Mouse (Mus musculus): ENCODE results near the gene Nipa1. TPM values are rescaled to one million over a fixed set of nuclear protein-coding genes. Genes with fewer than 3 reads are reported as not detected.
"Not testable (repeated sequence)": the region's sequence is repeated elsewhere in the genome, so short reads cannot be mapped to it uniquely, and the experiment has no call there.

Nipa1 gene
- total and polyA plus RNA-seq, 2 experiments = 0.98 to 2.9 TPM

- TF ChIP-seq POLR2A (IDR thresholded peaks at IDR 0.05; ENCODE audit: extremely low read depth, insufficient read depth, low read length) (no peak), CTCF (IDR thresholded peaks at IDR 0.05; ENCODE audit: low read depth, low read length) (no peak)
- Histone ChIP-seq H3K4me1 (ENCODE audit: control insufficient read depth, insufficient read depth, low read length) (0 out of 2 replicates have a peak, but pooled peaks cover 3% of the 10 kb centered on the region), H3K36me3 (ENCODE audit: control insufficient read depth, insufficient read depth, low read length) (no peaks in the 10 kb centered on the region), H3K79me2 (ENCODE audit: control insufficient read depth, insufficient read depth, low read length) (no peaks in the 10 kb centered on the region), H3K27ac (replicated peaks; ENCODE audit: insufficient read depth, low read depth, low read length) (no peak overlapping the region), H3K9ac (ENCODE audit: low read depth, low read length) (no peak overlapping the region), H3K27me3 (ENCODE audit: control insufficient read depth, insufficient read depth, low read length) (no peaks in the 10 kb centered on the region), H3K4me3 (ENCODE audit: insufficient read depth, low read depth, low read length) (no peak overlapping the region)
- WGBS = 94% methylated on average over 7 of the region's 7 CpGs
- DNase-seq (ENCODE audit: extremely low read depth, low read depth, low spot score) = no peak
Measured at GRCm38 (mm10) chr7:56015837-56016236, 3.9 kb downstream of the Nipa1 start.

GRCm38 (mm10) chr7:56015172-56015571 lies 4.6 kb downstream of the Nipa1 start:
- H3K27ac ChIP-seq (replicated peaks; ENCODE audit: insufficient read depth, low read depth, low read length) = no peak overlapping the region
- WGBS = 83% methylated on average over 6 of the region's 6 CpGs
- TF ChIP-seq POLR2A (IDR thresholded peaks at IDR 0.05; ENCODE audit: extremely low read depth, insufficient read depth, low read length) (no peak), CTCF (IDR thresholded peaks at IDR 0.05; ENCODE audit: low read depth, low read length) (no peak)
- H3K79me2 ChIP-seq (ENCODE audit: control insufficient read depth, insufficient read depth, low read length) = no peaks in the 10 kb centered on the region
- no peak for DNase-seq (ENCODE audit: extremely low read depth, low read depth, low spot score)
- no peaks in the 10 kb centered on the region for H3K27me3 ChIP-seq (ENCODE audit: control insufficient read depth, insufficient read depth, low read length)
- H3K4me3 ChIP-seq (ENCODE audit: insufficient read depth, low read depth, low read length) = no peak overlapping the region
- no peaks in the 10 kb centered on the region for H3K36me3 ChIP-seq (ENCODE audit: control insufficient read depth, insufficient read depth, low read length)
- H3K9ac ChIP-seq (ENCODE audit: low read depth, low read length) = no peak overlapping the region
- 0 out of 2 replicates have a peak, but pooled peaks cover 6% of the 10 kb centered on the region for H3K4me1 ChIP-seq (ENCODE audit: control insufficient read depth, insufficient read depth, low read length)

GRCm38 (mm10) chr7:56014002-56014702 lies 5.6 kb downstream of the Nipa1 start:
- DNase-seq (ENCODE audit: extremely low read depth, low read depth, low spot score); H3K36me3 ChIP-seq (ENCODE audit: control insufficient read depth, insufficient read depth, low read length); H3K27ac ChIP-seq (replicated peaks; ENCODE audit: insufficient read depth, low read depth, low read length); H3K4me3 ChIP-seq (ENCODE audit: insufficient read depth, low read depth, low read length); H3K9ac ChIP-seq (ENCODE audit: low read depth, low read length); H3K27me3 ChIP-seq (ENCODE audit: control insufficient read depth, insufficient read depth, low read length); H3K4me1 ChIP-seq (ENCODE audit: control insufficient read depth, insufficient read depth, low read length); H3K79me2 ChIP-seq (ENCODE audit: control insufficient read depth, insufficient read depth, low read length): not testable (repeated sequence)
- 88% methylated on average over 6 of the region's 18 CpGs for WGBS

- DNase-seq (ENCODE audit: extremely low read depth, low read depth, low spot score) = no peak
- Histone ChIP-seq H3K27ac (replicated peaks; ENCODE audit: insufficient read depth, low read depth, low read length) (no peak overlapping the region), H3K79me2 (ENCODE audit: control insufficient read depth, insufficient read depth, low read length) (no peaks in the 10 kb centered on the region), H3K36me3 (ENCODE audit: control insufficient read depth, insufficient read depth, low read length) (no peaks in the 10 kb centered on the region), H3K4me3 (ENCODE audit: insufficient read depth, low read depth, low read length) (no peak overlapping the region), H3K4me1 (ENCODE audit: control insufficient read depth, insufficient read depth, low read length) (peaks cover 3% of the 10 kb centered on the region; the same call in 1 of the 2 replicates), H3K27me3 (ENCODE audit: control insufficient read depth, insufficient read depth, low read length) (no peaks in the 10 kb centered on the region), H3K9ac (ENCODE audit: low read depth, low read length) (no peak overlapping the region)
- TF ChIP-seq CTCF (IDR thresholded peaks at IDR 0.05; ENCODE audit: low read depth, low read length) = no peak
- TF ChIP-seq POLR2A (IDR thresholded peaks at IDR 0.05; ENCODE audit: extremely low read depth, insufficient read depth, low read length) = no peak
- 96% methylated on average over 14 of the region's 14 CpGs for WGBS
Measured at GRCm38 (mm10) chr7:56013261-56014001, 6.3 kb downstream of the Nipa1 start.

GRCm38 (mm10) chr7:56011018-56011333 lies 8.8 kb downstream of the Nipa1 start:
- Histone ChIP-seq H3K9ac (ENCODE audit: low read depth, low read length) (no peak overlapping the region), H3K4me1 (ENCODE audit: control insufficient read depth, insufficient read depth, low read length) (peaks cover 3% of the 10 kb centered on the region; the same call in 1 of the 2 replicates), H3K79me2 (ENCODE audit: control insufficient read depth, insufficient read depth, low read length) (no peaks in the 10 kb centered on the region), H3K4me3 (ENCODE audit: insufficient read depth, low read depth, low read length) (no peak overlapping the region), H3K27ac (replicated peaks; ENCODE audit: insufficient read depth, low read depth, low read length) (no peak overlapping the region), H3K36me3 (ENCODE audit: control insufficient read depth, insufficient read depth, low read length) (no peaks in the 10 kb centered on the region), H3K27me3 (ENCODE audit: control insufficient read depth, insufficient read depth, low read length) (no peaks in the 10 kb centered on the region)
- TF ChIP-seq POLR2A (IDR thresholded peaks at IDR 0.05; ENCODE audit: extremely low read depth, insufficient read depth, low read length) (no peak), CTCF (IDR thresholded peaks at IDR 0.05; ENCODE audit: low read depth, low read length) (no peak)
- DNase-seq (ENCODE audit: extremely low read depth, low read depth, low spot score) = no peak
